9 mouse cellular contexts compared by ENCODE assay signal in the genomic region with DNA sequence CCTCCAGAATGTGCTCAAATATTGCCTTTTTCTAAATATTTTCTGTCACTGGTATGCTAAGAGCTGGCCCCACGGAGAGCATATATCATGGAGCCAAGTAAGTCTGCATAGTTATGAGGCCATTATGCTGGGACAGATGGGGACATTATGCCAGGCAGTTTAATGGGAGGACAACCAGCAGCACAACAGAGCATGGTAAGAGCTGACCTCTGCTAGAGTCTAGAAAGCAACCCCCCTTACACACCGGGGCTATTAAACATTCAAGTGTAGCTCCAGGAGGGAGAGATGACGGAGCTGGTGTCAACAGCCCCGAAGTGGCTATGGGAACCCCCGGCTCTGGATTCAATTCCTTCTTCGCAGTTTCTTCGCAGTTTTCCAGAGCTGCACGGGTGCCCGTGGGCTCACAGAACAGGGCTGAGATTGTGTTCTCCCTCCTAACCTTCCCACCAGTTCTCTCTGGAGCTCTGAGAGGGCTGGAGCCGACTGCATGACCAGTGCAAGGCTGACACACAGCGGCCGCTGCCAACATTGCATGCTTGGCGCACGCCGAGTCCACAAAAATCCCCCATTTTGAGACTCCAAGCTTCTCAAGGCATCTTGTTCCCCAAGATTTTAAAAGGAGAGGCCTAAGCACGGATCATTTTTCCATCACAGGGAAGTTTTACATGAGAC.
A peak's percentile ranks its signal among the peaks of the same experiment; 100 is the strongest.
DNase-seq lines count a peak whose midpoint lies in the region; ATAC-seq and TF ChIP-seq lines count a peak whose summit lies in the region.
"Had no signal": no experiment of that assay in that cellular context is flagged by ENCODE, and none has a peak within 500 bp of the region (broad histone marks: within the 10 kb centered on the region; RNA-seq: fewer than 3 reads in every experiment).

No protein-coding gene starts in this region.

- H3K9me3 ChIP-seq in kidney, embryonic 15.5 days (replicated peaks): no peaks in the 10 kb centered on the region
- no peaks in the 10 kb centered on the region for H3K9me3 ChIP-seq in forebrain, embryonic 14.5 days (replicated peaks; ENCODE audit: control insufficient read depth, low read length)
- no peaks in the 10 kb centered on the region for H3K9me3 ChIP-seq in liver, embryonic 14.5 days (ENCODE audit: control insufficient read depth, low read length)
- H3K9me3 ChIP-seq: liver, embryonic 15.5 days had no signal

- no peak for ATAC-seq in kidney, embryonic 15.5 days (replicated peaks; ENCODE audit: low FRiP score)
- peak; percentile 85 for ATAC-seq in forebrain, embryonic 14.5 days
- ATAC-seq in liver, embryonic 14.5 days (ENCODE audit: insufficient read depth): no peak
- ATAC-seq in erythroblast, adult 5-6 weeks (replicated peaks; ENCODE audit: low FRiP score, poor library complexity, severe bottlenecking): no peak

- 26% methylated on average over 16 of the region's 16 CpGs for WGBS in kidney, adult 2 months
- WGBS in kidney, embryonic 15.5 days: 20% methylated on average over 16 of the region's 16 CpGs
- WGBS in cerebellum, adult 2 months: 12% methylated on average over 16 of the region's 16 CpGs
- WGBS in forebrain, embryonic 14.5 days: 22% methylated on average over 16 of the region's 16 CpGs
- 34% methylated on average over 16 of the region's 16 CpGs for WGBS in liver, embryonic 14.5 days (ENCODE audit: insufficient replicate concordance)

- TF ChIP-seq CTCF in kidney, adult 2 months (conservative IDR thresholded peaks at IDR 0.05; ENCODE audit: insufficient read depth, insufficient read length, low read depth, low read length): peak; percentile 79
- peak; percentile 94 for TF ChIP-seq CTCF in cerebellum, adult 2 months (IDR thresholded peaks at IDR 0.05; ENCODE audit: borderline replicate concordance, insufficient read depth, low read depth, low read length)
- TF ChIP-seq CTCF in liver, embryonic 14.5 days (IDR thresholded peaks at IDR 0.05; ENCODE audit: low read depth): peak; percentile 84

- no peaks in the 10 kb centered on the region for H3K4me1 ChIP-seq in kidney, adult 2 months (ENCODE audit: control insufficient read depth, insufficient read depth, low read length)
- H3K4me1 ChIP-seq in kidney, embryonic 15.5 days: peaks cover 27% of the 10 kb centered on the region
- H3K4me1 ChIP-seq in cerebellum, adult 2 months (ENCODE audit: control insufficient read depth, insufficient read depth, low read length): no peaks in the 10 kb centered on the region
- H3K4me1 ChIP-seq in forebrain, embryonic 14.5 days (ENCODE audit: control insufficient read depth, insufficient read depth, low read length): peaks cover 9% of the 10 kb centered on the region
- H3K4me1 ChIP-seq in liver, embryonic 14.5 days (replicated peaks; ENCODE audit: control insufficient read depth in 2 of 2, insufficient read depth in 2 of 2, low read length in 1 of 2): peaks cover 8 to 15% of the 10 kb centered on the region in 2 experiments

- peak; percentile 24 for DNase-seq in kidney, adult 2 months
- DNase-seq in cerebellum, adult 2 months: peak; percentile 36 to 52
- peak; percentile 88 for DNase-seq in forebrain, embryonic 14.5 days (ENCODE audit: low spot score)
- DNase-seq in kidney, postnatal 10 days: peak; percentile 80
- DNase-seq in liver, embryonic 14.5 days (ENCODE audit: low read depth in 3 of 3, low spot score in 3 of 3): no peak
- peak; percentile 54 for DNase-seq in ovary, postnatal 14 days (ENCODE audit: low spot score)

- TF ChIP-seq EP300 in liver, embryonic 14.5 days (IDR thresholded peaks at IDR 0.05; ENCODE audit: low read depth): no peak

- TF ChIP-seq POLR2A in kidney, adult 2 months (IDR thresholded peaks at IDR 0.05; ENCODE audit: low read depth, low read length): no peak
- TF ChIP-seq POLR2A in cerebellum, adult 2 months (IDR thresholded peaks at IDR 0.05; ENCODE audit: borderline replicate concordance, insufficient read depth, low read length): no peak

- H3K9ac ChIP-seq in kidney, embryonic 15.5 days: no peak overlapping the region
- H3K9ac ChIP-seq in forebrain, embryonic 14.5 days (ENCODE audit: low read length): no peak overlapping the region
- no peak overlapping the region for H3K9ac ChIP-seq in liver, embryonic 14.5 days (replicated peaks)
- H3K9ac ChIP-seq: liver, embryonic 15.5 days had no signal

- H3K36me3 ChIP-seq in kidney, adult 2 months (ENCODE audit: control insufficient read depth, insufficient read depth, low read length): no peaks in the 10 kb centered on the region
- H3K36me3 ChIP-seq in kidney, embryonic 15.5 days: peaks cover 18% of the 10 kb centered on the region
- H3K36me3 ChIP-seq in forebrain, embryonic 14.5 days (ENCODE audit: control insufficient read depth, insufficient read depth, low read length): peaks cover 2% of the 10 kb centered on the region; the same call in 1 of the 2 replicates
- H3K36me3 ChIP-seq in liver, embryonic 14.5 days (replicated peaks; ENCODE audit: control insufficient read depth, insufficient read depth, low read depth): no peaks in the 10 kb centered on the region
- H3K36me3 ChIP-seq: liver, embryonic 15.5 days had no signal

- H3K4me2 ChIP-seq in kidney, embryonic 15.5 days: no peak overlapping the region
- H3K4me2 ChIP-seq in forebrain, embryonic 14.5 days (ENCODE audit: low read length): no peak overlapping the region
- no peak overlapping the region for H3K4me2 ChIP-seq in liver, embryonic 14.5 days (ENCODE audit: low read depth)
- H3K4me2 ChIP-seq: liver, embryonic 15.5 days had no signal

- no peak overlapping the region for H3K27ac ChIP-seq in kidney, adult 2 months (ENCODE audit: insufficient read depth, low read depth, low read length)
- no peak overlapping the region for H3K27ac ChIP-seq in kidney, embryonic 15.5 days
- no peak overlapping the region for H3K27ac ChIP-seq in cerebellum, adult 2 months (ENCODE audit: insufficient read depth, low read length)
- no peak overlapping the region for H3K27ac ChIP-seq in forebrain, embryonic 14.5 days (ENCODE audit: low read depth, low read length)
- no peak overlapping the region for H3K27ac ChIP-seq in liver, embryonic 14.5 days
- H3K27ac ChIP-seq: liver, embryonic 15.5 days had no signal

- H3K27me3 ChIP-seq in kidney, adult 2 months (replicated peaks; ENCODE audit: control insufficient read depth, insufficient read depth, low read length): no peaks in the 10 kb centered on the region
- no peaks in the 10 kb centered on the region for H3K27me3 ChIP-seq in kidney, embryonic 15.5 days
- H3K27me3 ChIP-seq in cerebellum, adult 2 months (ENCODE audit: control insufficient read depth, insufficient read depth, low read length): no peaks in the 10 kb centered on the region
- H3K27me3 ChIP-seq in forebrain, embryonic 14.5 days (replicated peaks; ENCODE audit: control insufficient read depth, insufficient read depth, low read length): no peaks in the 10 kb centered on the region
- H3K27me3 ChIP-seq in liver, embryonic 14.5 days (ENCODE audit: control insufficient read depth, insufficient read depth, low read length): no peaks in the 10 kb centered on the region
- H3K27me3 ChIP-seq: liver, embryonic 15.5 days had no signal

- H3K4me3 ChIP-seq in kidney, adult 2 months (ENCODE audit: insufficient read depth, low read depth, low read length): no peak overlapping the region
- no peak overlapping the region for H3K4me3 ChIP-seq in kidney, embryonic 15.5 days (replicated peaks)
- H3K4me3 ChIP-seq in cerebellum, adult 2 months (replicated peaks; ENCODE audit: insufficient read depth, low read depth, low read length): no peak overlapping the region
- H3K4me3 ChIP-seq in forebrain, embryonic 14.5 days (ENCODE audit: low read depth, low read length): no peak overlapping the region
- H3K4me3 ChIP-seq in liver, embryonic 14.5 days (ENCODE audit: insufficient read depth in 1 of 2, low read depth in 2 of 2, low read length in 2 of 2): no peak overlapping the region
- H3K4me3 ChIP-seq: liver, embryonic 15.5 days had no signal

Comparison
In these comparisons a context has a peak if more than half of its experiments do, and no peak if none do; other contexts are left out.
1. DNase-seq: peak in kidney, adult 2 months (single experiment), cerebellum, adult 2 months (2 of 2), forebrain, embryonic 14.5 days (single experiment), kidney, postnatal 10 days (single experiment) and ovary, postnatal 14 days (single experiment); none in liver, embryonic 14.5 days (0 of 3).
2. Peak in every context shown above with its lines, with median percentiles within 50 percentile points of each other: CTCF ChIP-seq.